8 mouse cellular contexts compared by ENCODE assay signal in the genomic region with DNA sequence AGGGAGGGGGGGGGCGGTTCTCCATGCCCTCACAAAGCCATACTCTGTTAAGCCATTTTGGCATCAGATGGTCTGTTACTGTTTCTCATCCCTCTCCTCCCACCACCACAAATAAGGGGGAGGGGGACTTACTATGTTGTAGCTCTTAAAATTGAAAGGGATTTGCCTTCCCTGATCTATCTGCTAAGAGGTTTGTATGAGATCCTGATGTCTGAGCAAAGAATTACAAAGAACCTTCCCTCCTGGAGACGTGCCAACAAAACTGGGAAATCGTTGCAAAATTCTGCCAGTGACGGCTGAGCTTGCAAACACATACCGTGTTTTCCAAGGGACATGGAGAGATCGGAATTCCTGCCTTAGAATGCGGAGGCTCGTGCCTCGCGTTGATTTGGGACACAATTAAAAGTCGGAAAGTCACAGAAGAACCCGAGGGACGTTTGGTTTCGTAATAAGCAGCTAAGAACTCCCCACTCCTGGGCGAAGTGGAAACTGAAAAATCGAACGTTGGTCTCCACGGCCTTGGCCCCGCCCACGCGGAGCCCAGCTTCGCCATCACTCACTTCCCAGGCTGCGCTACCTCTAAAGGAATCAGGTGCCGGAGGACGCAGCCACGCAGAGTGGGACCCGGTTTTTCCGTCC. TPM values are rescaled to one million over a fixed set of nuclear protein-coding genes. Genes with fewer than 3 reads are reported as not detected.
A peak's percentile ranks its signal among the peaks of the same experiment; 100 is the strongest.
DNase-seq lines count a peak whose midpoint lies in the region; ATAC-seq and TF ChIP-seq lines count a peak whose summit lies in the region.

No protein-coding gene starts in this region.

- H3K9me3 ChIP-seq in CH12.LX (replicated peaks; ENCODE audit: low read length) = no peaks in the 10 kb centered on the region
- H3K9me3 ChIP-seq in hindbrain, embryonic 10.5 days = no peaks in the 10 kb centered on the region
- H3K9me3 ChIP-seq in lung, embryonic 16.5 days (ENCODE audit: control insufficient read depth, low read length) = no peaks in the 10 kb centered on the region

- H3K9ac ChIP-seq in CH12.LX (ENCODE audit: insufficient read depth, low read depth) = peak overlapping the region; percentile 82
- H3K9ac ChIP-seq in lung, embryonic 16.5 days (ENCODE audit: low read length) = peak overlapping the region; percentile 74

- under 1% methylated on average over 28 of the region's 28 CpGs for WGBS in hindbrain, embryonic 10.5 days
- WGBS in lung, embryonic 16.5 days = under 1% methylated on average over 28 of the region's 28 CpGs

- no peak; the same call in 1 of the 2 replicates for TF ChIP-seq POLR2A in CH12.LX (IDR thresholded peaks at IDR 0.05; ENCODE audit: low read depth, low read length)
- no peak for TF ChIP-seq POLR2A in brain, embryonic 14.5 days (IDR thresholded peaks at IDR 0.05; ENCODE audit: borderline replicate concordance, extremely low read depth, insufficient read depth, insufficient read length, poor library complexity, severe bottlenecking)

- no peak overlapping the region for H3K27ac ChIP-seq in CH12.LX (ENCODE audit: insufficient read depth, low read depth)
- H3K27ac ChIP-seq in hindbrain, embryonic 10.5 days = peak overlapping the region; percentile 99
- H3K27ac ChIP-seq in lung, embryonic 16.5 days (ENCODE audit: low read length) = peak overlapping the region; percentile 95

- in situ Hi-C loops in CH12.LX (cut with MboI; ENCODE audit: low pct_ligation_motif_present, low pct_unique_long_range_greater_than_20kb, low sequenced_read_pairs) = no loop called here

- no peak for TF ChIP-seq RAD21 in CH12.LX (IDR thresholded peaks at IDR 0.05; ENCODE audit: low read depth, low read length)

- ATAC-seq in lung, embryonic 16.5 days (ENCODE audit: low read depth) = peak; percentile 21

- peaks cover 0 to 14% of the 10 kb centered on the region in 2 experiments; a peak in 3 of 4 replicates for H3K4me1 ChIP-seq in CH12.LX (ENCODE audit: control insufficient read depth in 1 of 2, insufficient read depth in 2 of 2)
- H3K4me1 ChIP-seq in hindbrain, embryonic 10.5 days (replicated peaks) = peaks cover 57% of the 10 kb centered on the region
- peaks cover 30% of the 10 kb centered on the region for H3K4me1 ChIP-seq in lung, embryonic 16.5 days (replicated peaks; ENCODE audit: control insufficient read depth, insufficient read depth, low read length)

- dilution Hi-C loops in CH12.LX (cut with MboI; ENCODE audit: extremely low pct_ligation_motif_present, extremely low pct_unique_long_range_greater_than_20kb, low sequenced_read_pairs) = no loop called here

- no peaks in the 10 kb centered on the region for H3K27me3 ChIP-seq in CH12.LX (replicated peaks)
- H3K27me3 ChIP-seq in hindbrain, embryonic 10.5 days (ENCODE audit: insufficient read depth, poor library complexity, severe bottlenecking) = no peaks in the 10 kb centered on the region; the same call in 1 of the 2 replicates
- no peaks in the 10 kb centered on the region for H3K27me3 ChIP-seq in lung, embryonic 16.5 days (ENCODE audit: control insufficient read depth, insufficient read depth, low read depth, low read length)

- peak overlapping the region; percentile 67 for H3K4me2 ChIP-seq in CH12.LX (ENCODE audit: insufficient read depth, low read depth, poor library complexity, severe bottlenecking)
- H3K4me2 ChIP-seq in lung, embryonic 16.5 days (ENCODE audit: low read depth, low read length) = peak overlapping the region; percentile 67

- 0 out of 2 replicates have a peak, but pooled peaks have one; percentile 16 for TF ChIP-seq EP300 in CH12.LX (IDR thresholded peaks at IDR 0.05; ENCODE audit: low read length)

- peaks cover 10% of the 10 kb centered on the region for H3K79me2 ChIP-seq in CH12.LX (replicated peaks; ENCODE audit: control insufficient read depth, extremely low read depth, insufficient read depth, poor library complexity, severe bottlenecking)

- DNase-seq in CH12.LX (ENCODE audit: extremely low read depth) = no peak
- DNase-seq in brain, embryonic 14.5 days (ENCODE audit: low read depth) = peak; percentile 90
- DNase-seq in forelimb bud, embryonic 11.5 days (ENCODE audit: low read depth, low spot score) = peak; percentile 64
- DNase-seq in hindbrain, embryonic 10.5 days (ENCODE audit: low spot score) = peak; percentile 56
- peak; percentile 61 for DNase-seq in layer of hippocampus, adult 9-10 months (ENCODE audit: low spot score)
- DNase-seq in ovary, adult 18-20 months (ENCODE audit: low spot score) = peak; percentile 69
- DNase-seq in thymus, postnatal 10 days (ENCODE audit: low spot score in 2 of 2) = peak; percentile 43 to 58

- H3K4me3 ChIP-seq in CH12.LX (replicated peaks in 1 of 3; ENCODE audit: low read depth in 2 of 3, low read length in 2 of 3, poor library complexity in 1 of 3) = peak overlapping the region in 2 of 3 experiments; percentile 20 to 34
- peak overlapping the region; percentile 89 for H3K4me3 ChIP-seq in hindbrain, embryonic 10.5 days
- H3K4me3 ChIP-seq in lung, embryonic 16.5 days (ENCODE audit: low read length) = peak overlapping the region; percentile 49

- TF ChIP-seq CTCF in CH12.LX (conservative IDR thresholded peaks at IDR 0.05 in 1 of 2, IDR thresholded peaks at IDR 0.05 in 1 of 2; ENCODE audit: low read depth in 2 of 2, low read length in 2 of 2) = no peak
- no peak for TF ChIP-seq CTCF in brain, embryonic 14.5 days (IDR thresholded peaks at IDR 0.05; ENCODE audit: borderline replicate concordance, extremely low read depth, insufficient read depth, insufficient read length)

- no peaks in the 10 kb centered on the region for H3K36me3 ChIP-seq in CH12.LX (replicated peaks in 1 of 2; ENCODE audit: control insufficient read depth in 1 of 2, insufficient read depth in 1 of 2, low read length in 1 of 2)
- no peaks in the 10 kb centered on the region for H3K36me3 ChIP-seq in hindbrain, embryonic 10.5 days
- no peaks in the 10 kb centered on the region for H3K36me3 ChIP-seq in lung, embryonic 16.5 days (ENCODE audit: control insufficient read depth, insufficient read depth, low read length)

TF ChIP-seq in CH12.LX, 34 proteins besides CTCF, POLR2A, EP300 and RAD21:
- no peak for TF ChIP-seq TBP (conservative IDR thresholded peaks at IDR 0.05; ENCODE audit: low read depth, low read length)
- TF ChIP-seq BHLHE40 (IDR thresholded peaks at IDR 0.05; ENCODE audit: low read depth, low read length) = no peak
- TF ChIP-seq UBTF (IDR thresholded peaks at IDR 0.05; ENCODE audit: low read depth, low read length) = no peak
- TF ChIP-seq MAZ (IDR thresholded peaks at IDR 0.05; ENCODE audit: low read depth, low read length) = no peak
- no peak for TF ChIP-seq ZKSCAN1 (IDR thresholded peaks at IDR 0.05; ENCODE audit: borderline replicate concordance, low read depth, low read length)
- no peak for TF ChIP-seq POLR2AphosphoS2 (IDR thresholded peaks at IDR 0.05; ENCODE audit: low read depth, low read length)
- TF ChIP-seq TCF12 (IDR thresholded peaks at IDR 0.05; ENCODE audit: low read depth, low read length) = no peak
- no peak for TF ChIP-seq ELF1 (IDR thresholded peaks at IDR 0.05; ENCODE audit: low read depth, low read length)
- no peak for TF ChIP-seq KAT2A (IDR thresholded peaks at IDR 0.05; ENCODE audit: insufficient replicate concordance, low read length)

RNA-seq across cellular contexts. Expression of a gene that starts 14.7 kb away (rescaled TPM):
- 9.3 and 10.0 TPM in 2 replicates for total RNA-seq in CH12.LX (2012; rRNA removed)
- 5.3 and 5.6 TPM in 2 replicates for total RNA-seq in CH12.LX (2014; rRNA removed)
- 11.1 and 12.1 TPM in 2 replicates for polyA plus RNA-seq in CH12.LX (2012; ENCODE audit: insufficient read length, low read depth)
- 5.7 and 7.6 TPM in 2 replicates for polyA plus RNA-seq in brain, embryonic 14.5 days (2012; rRNA removed)
- polyA plus RNA-seq in hindbrain, embryonic 10.5 days (2016; fragmentation: Nextera tagmentation; extraction: Ambion mirVana) = 3.0 TPM in 2 replicates
- polyA plus RNA-seq in lung, embryonic 16.5 days (2015; fragmentation: Nextera tagmentation; extraction: Ambion mirVana) = 5.2 and 6.1 TPM in 2 replicates

Comparison
In these comparisons a context has a peak if more than half of its experiments do, and no peak if none do; other contexts are left out.
1. H3K4me3 ChIP-seq: peak in every context shown above with its lines; median percentile 89 in hindbrain, embryonic 10.5 days; 49 in lung, embryonic 16.5 days; 27 in CH12.LX.